Mouse (Mus musculus) naive thymus-derived CD4-positive, alpha-beta T cell, adult 5 months (primary cell): ENCODE measurements around the gene Igf1. TPM values are rescaled to one million over a fixed set of nuclear protein-coding genes. Genes with fewer than 3 reads are reported as not detected.

Source experiments
- polyA plus RNA-seq: library from polyadenylated mRNA; unstranded; fragments of 100-300 nt; shearing (Covaris generic); gene quantifications from one replicate; pipeline ENCODE4 v1.2.1, GENCODE M21; 2017

Gene Igf1
- polyA plus RNA-seq: 0.20 TPM

GRCm38 (mm10) chr10:87858013-87858806 lies at the start of gene Igf1:
TSS of gene Igf1 (plus strand) at chr10:87858265.

Other genes starting within 250 kb of the Igf1 start
- gene Pmch, start 232.8 kb downstream of the Igf1 start, polyA plus RNA-seq: not detected